Mouse (Mus musculus) frontal cortex, postnatal 14 days (tissue): Measurements from ENCODE around the gene Adra1b.

Source experiments
- DNase-seq, 2 experiments: peaks; one replicate each; pipeline ENCODE4 v3.0.0; 2022; ENCODE audit warnings: low spot score in 2 of 2

Adra1b gene

DNA sequence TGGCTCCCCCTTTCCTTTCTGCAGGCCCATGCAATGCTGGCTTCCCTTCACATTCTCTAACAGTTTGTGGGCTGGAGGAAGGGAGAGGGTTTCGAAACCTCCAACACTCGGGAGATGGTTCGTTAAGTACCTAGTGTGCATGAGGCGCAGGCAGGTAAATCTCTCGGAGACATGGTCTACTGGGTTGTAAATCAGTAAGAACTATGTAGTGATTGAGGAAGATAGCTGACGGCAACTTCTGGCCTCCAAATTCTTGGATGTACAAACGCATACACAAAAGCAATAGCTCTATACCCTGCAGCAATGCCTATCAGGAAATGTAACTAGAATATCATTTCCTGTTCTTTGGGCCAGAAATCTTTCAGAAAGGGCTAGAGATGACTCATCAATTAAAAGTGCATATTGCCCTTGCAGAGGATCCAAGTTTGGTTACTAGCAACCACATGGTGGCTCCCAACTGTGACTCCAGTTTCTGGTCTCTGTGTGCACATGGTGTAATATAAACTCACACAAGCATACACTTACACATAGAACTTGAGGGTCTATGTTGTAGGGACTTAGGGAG, 172.2 kb downstream of the Adra1b start:
- DNase-seq, result no peak

DNA sequence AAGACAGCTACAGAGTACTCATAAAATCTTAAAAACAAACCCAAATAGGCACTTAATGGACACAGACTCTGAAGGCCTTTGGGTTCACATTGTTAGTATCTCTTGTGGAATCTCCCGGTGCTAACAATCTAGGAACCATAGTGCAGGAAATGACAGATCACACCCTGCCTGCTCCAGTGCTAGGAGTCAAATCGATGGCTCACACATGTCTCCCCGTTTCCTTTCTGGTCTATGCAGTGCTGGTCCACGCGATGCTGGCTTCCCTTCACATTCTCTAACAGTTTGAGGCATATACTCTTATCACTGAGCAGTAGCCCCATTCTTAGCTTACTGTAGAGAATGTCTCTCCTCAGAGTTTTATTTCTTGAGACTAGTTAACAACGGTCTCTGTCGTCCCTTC, 173.2 kb downstream of the Adra1b start:
- DNase-seq, result no peak
